Mouse (Mus musculus) liver, embryonic 11.5 days (tissue): ENCODE data around the gene Gnb3. TPM values are rescaled to one million over a fixed set of nuclear protein-coding genes. Genes with fewer than 3 reads are reported as not detected.

Experiments used
- ATAC-seq: fragments of 200-750 bp; cut with Nextera tagmentation; replicated peaks from 2 replicates; pipeline ENCODE4 v1.8.0; 2017; ENCODE audit warnings: moderate number of reproducible peaks, mild to moderate bottlenecking, moderate TSS enrichment, moderate library complexity; ENCODE audit not compliant: low FRiP score
- DNase-seq: peaks from one replicate; pipeline ENCODE4 v3.0.0-alpha.2; 2017; ENCODE audit warnings: low spot score
- H3K27ac ChIP-seq: fragments of 300-500 bp; sonication (generic); 2 replicates; pipeline ENCODE4 v1.5.1; 2014; ENCODE audit warnings: mild to moderate bottlenecking, low read depth, low read length, control low read depth
- H3K27me3 ChIP-seq: fragments of 300-500 bp; sonication (generic); replicated peaks from 2 replicates; pipeline ENCODE4 v1.6.1; 2014; ENCODE audit warnings: low read length, mixed read lengths; ENCODE audit not compliant: control insufficient read depth, insufficient read depth
- H3K36me3 ChIP-seq: fragments of 300-500 bp; sonication (generic); 2 replicates; pipeline ENCODE4 v1.6.1; 2014; ENCODE audit warnings: mild to moderate bottlenecking, low read length, moderate library complexity, mixed read lengths; ENCODE audit not compliant: control insufficient read depth, insufficient read depth
- H3K4me1 ChIP-seq: fragments of 300-500 bp; sonication (generic); replicated peaks from 2 replicates; pipeline ENCODE4 v1.6.1; 2014; ENCODE audit warnings: low read length, mixed read lengths; ENCODE audit not compliant: control insufficient read depth, insufficient read depth
- H3K4me2 ChIP-seq: fragments of 300-500 bp; sonication (generic); 2 replicates; pipeline ENCODE4 v1.6.1; 2014; ENCODE audit warnings: mild to moderate bottlenecking, control low read depth, moderate library complexity
- H3K4me3 ChIP-seq: fragments of 300-500 bp; sonication (generic); 2 replicates; pipeline ENCODE4 v1.5.1; 2014; ENCODE audit warnings: low read depth, low read length, control low read depth
- H3K9ac ChIP-seq: fragments of 300-500 bp; sonication (generic); 2 replicates; pipeline ENCODE4 v1.6.1; 2014; ENCODE audit warnings: low read depth, low read length, control low read depth
- H3K9me3 ChIP-seq: fragments of 300-500 bp; sonication (generic); 2 replicates; pipeline ENCODE4 v1.6.1; 2016; ENCODE audit warnings: low read length, inconsistent platforms, mixed read lengths; ENCODE audit not compliant: control insufficient read depth
- WGBS: fragments of 180-500 bp; shearing (Covaris S2); extraction: QIAGEN DNeasy Blood & Tissue Kit; methylation state at CpG from one replicate; pipeline ENCODE4 v1.1.7; 2014; 5-methylcytosine and 5-hydroxymethylcytosine counted together
- polyA plus RNA-seq: library from polyadenylated mRNA; unstranded; fragments of >200 nt; fragmentation: Nextera tagmentation; extraction: Ambion mirVana; gene quantifications from 2 replicates; pipeline ENCODE4 v1.2.1, GENCODE M21; 2014

Gnb3 gene
- polyA plus RNA-seq, 1 experiment from 2014 or later, result 0.29 TPM

DNA sequence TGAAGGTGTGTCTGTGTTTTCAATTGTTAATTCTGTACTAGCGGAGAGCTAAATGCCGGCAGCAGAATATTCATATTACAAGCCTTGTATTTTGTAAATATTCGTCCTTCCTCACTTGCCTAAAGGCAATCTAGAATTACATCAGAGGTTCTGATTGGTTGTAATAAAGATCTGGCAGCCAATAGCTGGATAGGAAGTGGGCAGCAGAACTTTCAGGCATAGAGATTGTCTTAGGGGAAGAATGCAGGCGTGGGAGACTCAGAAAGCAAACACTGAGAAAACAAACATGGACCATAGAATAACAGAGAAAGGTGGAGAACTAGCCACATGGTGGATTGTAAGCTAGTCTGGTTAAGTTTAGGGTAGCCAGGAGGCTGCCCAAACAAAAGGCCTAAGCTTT is 50.0 kb downstream of the Gnb3 start:
- WGBS, result 67% methylated on average over 4 of the region's 4 CpGs
- Histone ChIP-seq H3K27ac (no peak overlapping the region), H3K9ac (no peak overlapping the region), H3K36me3 (no peaks in the 10 kb centered on the region), H3K27me3 (no peaks in the 10 kb centered on the region), H3K4me3 (no peak overlapping the region), H3K4me1 (no peaks in the 10 kb centered on the region; the same call in 1 of the 2 replicates), H3K4me2 (no peak overlapping the region), H3K9me3 (no peaks in the 10 kb centered on the region)
- no peak for ATAC-seq
- no peak for DNase-seq

DNA sequence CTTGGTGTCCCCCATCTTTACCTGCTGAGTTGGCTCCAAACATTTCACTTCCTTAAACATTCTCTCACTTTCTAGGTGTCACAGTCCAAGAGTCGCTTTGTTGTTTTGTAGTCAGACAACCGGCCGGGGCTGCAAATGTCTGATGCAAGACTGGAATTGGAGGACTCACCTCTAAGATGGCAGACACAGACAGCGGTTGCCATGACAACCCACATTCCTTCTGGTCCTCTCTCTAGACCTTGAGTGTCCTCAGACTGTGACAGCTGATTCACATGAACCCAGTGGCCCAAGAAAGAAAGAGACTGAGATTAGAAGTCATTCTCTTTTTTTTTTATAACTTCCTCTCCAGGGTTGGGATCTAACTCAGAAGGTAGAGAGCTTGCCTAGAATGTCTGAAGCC is 50.6 kb downstream of the Gnb3 start:
- H3K4me2 ChIP-seq, result no peak overlapping the region
- H3K27ac ChIP-seq, result no peak overlapping the region
- H3K36me3 ChIP-seq, result no peaks in the 10 kb centered on the region
- H3K4me1 ChIP-seq, result no peaks in the 10 kb centered on the region; the same call in 1 of the 2 replicates
- no peak overlapping the region for H3K4me3 ChIP-seq
- no peak for ATAC-seq
- 88% methylated on average over 4 of the region's 4 CpGs for WGBS
- H3K27me3 ChIP-seq, result no peaks in the 10 kb centered on the region
- H3K9me3 ChIP-seq, result no peaks in the 10 kb centered on the region
- H3K9ac ChIP-seq, result no peak overlapping the region
- no peak for DNase-seq

DNA sequence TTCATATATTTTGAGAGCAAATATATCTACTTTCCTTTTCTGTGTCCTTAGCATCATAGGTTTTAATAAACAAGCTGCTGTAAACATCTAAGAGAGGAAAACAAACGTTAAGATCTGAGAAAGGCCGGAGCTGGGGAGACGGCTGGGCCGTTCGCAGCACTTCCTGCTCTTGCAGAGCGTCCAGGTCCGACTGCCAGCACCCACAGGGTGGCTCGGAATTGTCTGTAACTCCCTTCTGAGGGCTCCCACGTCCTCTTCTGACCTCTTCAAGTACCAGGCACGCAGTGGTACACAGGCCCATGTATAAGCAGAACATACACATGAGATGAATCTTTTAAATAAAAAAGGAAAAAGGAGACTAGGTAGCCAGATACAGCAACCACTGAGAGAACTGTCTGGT is 52.4 kb downstream of the Gnb3 start:
- H3K36me3 ChIP-seq, result no peaks in the 10 kb centered on the region
- H3K9me3 ChIP-seq, result no peaks in the 10 kb centered on the region
- WGBS, result 77% methylated on average over 10 of the region's 10 CpGs
- no peak overlapping the region for H3K4me3 ChIP-seq
- H3K27ac ChIP-seq, result no peak overlapping the region
- H3K27me3 ChIP-seq, result no peaks in the 10 kb centered on the region
- DNase-seq (no peak), ATAC-seq (no peak)
- no peaks in the 10 kb centered on the region; the same call in 1 of the 2 replicates for H3K4me1 ChIP-seq
- no peak overlapping the region for H3K9ac ChIP-seq
- H3K4me2 ChIP-seq, result no peak overlapping the region

DNA sequence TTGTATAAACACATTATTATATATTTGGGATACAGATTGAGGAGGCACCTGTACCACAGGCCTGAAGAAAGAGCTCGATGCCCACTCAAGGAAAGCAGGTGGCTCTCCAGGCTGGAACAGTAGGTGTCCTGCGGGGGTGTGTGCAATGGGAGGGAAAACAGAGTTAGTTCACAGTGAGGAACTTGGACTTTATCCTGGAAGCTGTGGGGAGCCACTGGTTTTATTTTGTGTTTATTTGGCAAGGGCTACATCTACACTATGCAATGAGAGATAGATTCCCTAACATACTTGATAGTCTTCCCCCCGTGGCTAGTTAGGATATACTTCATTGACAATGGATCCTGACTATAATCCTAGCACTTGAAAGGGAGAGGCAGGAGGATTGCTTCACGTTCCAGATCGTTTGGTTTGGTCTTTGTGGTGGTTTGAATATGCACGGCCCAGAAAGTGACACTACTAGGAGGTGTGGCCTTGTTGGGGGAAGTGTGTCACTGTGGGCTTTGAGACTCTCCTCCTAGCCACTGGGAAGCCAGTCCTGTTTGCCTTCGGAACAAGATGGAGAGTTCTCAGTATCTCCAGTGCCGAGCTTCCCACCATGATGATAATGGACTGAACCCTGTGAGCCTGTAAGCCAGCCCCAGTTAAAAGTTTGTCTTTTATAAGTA is 53.2 kb downstream of the Gnb3 start:
- no peaks in the 10 kb centered on the region for H3K9me3 ChIP-seq
- H3K27me3 ChIP-seq, result no peaks in the 10 kb centered on the region
- ATAC-seq, result no peak
- H3K4me3 ChIP-seq, result no peak overlapping the region
- H3K27ac ChIP-seq, result no peak overlapping the region
- no peak overlapping the region for H3K9ac ChIP-seq
- no peak overlapping the region for H3K4me2 ChIP-seq
- no peaks in the 10 kb centered on the region for H3K36me3 ChIP-seq
- no peaks in the 10 kb centered on the region; the same call in 1 of the 2 replicates for H3K4me1 ChIP-seq
- DNase-seq, result no peak
- 47% methylated on average over 8 of the region's 8 CpGs for WGBS

Other genes starting within 250 kb of the Gnb3 start
- gene C1s2, start 204.2 kb downstream of the Gnb3 start, polyA plus RNA-seq, result not detected in 2 replicates
- 84.2 and 90.0 TPM in 2 replicates for gene Lpcat3, start 177.2 kb downstream of the Gnb3 start, polyA plus RNA-seq
- 311 and 329 TPM in 2 replicates for gene Emg1, start 128.1 kb downstream of the Gnb3 start, polyA plus RNA-seq
- gene Phb2, start 127.9 kb downstream of the Gnb3 start, polyA plus RNA-seq, result 640 and 660 TPM in 2 replicates
- 49.5 and 50.3 TPM in 2 replicates for gene Ptpn6, start 101.6 kb downstream of the Gnb3 start, polyA plus RNA-seq
- gene Grcc10, start 98.9 kb downstream of the Gnb3 start, polyA plus RNA-seq, result 147 and 167 TPM in 2 replicates
- gene Gm45234, start 84.3 kb downstream of the Gnb3 start, polyA plus RNA-seq, result 0.15 TPM in 1 of 2 replicates, not detected in the other
- gene Atn1, start 83.8 kb downstream of the Gnb3 start, polyA plus RNA-seq, result 4.4 and 5.5 TPM in 2 replicates
- gene Eno2, start 70.6 kb downstream of the Gnb3 start, polyA plus RNA-seq, result 2.1 and 2.6 TPM in 2 replicates
- gene Lrrc23, start 60.5 kb downstream of the Gnb3 start, polyA plus RNA-seq, result 0.11 TPM in 1 of 2 replicates, not detected in the other
- gene Spsb2, start 31.6 kb downstream of the Gnb3 start, polyA plus RNA-seq, result 9.5 and 10.4 TPM in 2 replicates
- 1,267 and 1,294 TPM in 2 replicates for gene Tpi1, start 26.0 kb downstream of the Gnb3 start, polyA plus RNA-seq
- gene Usp5, start 10.8 kb downstream of the Gnb3 start, polyA plus RNA-seq, result 115 and 118 TPM in 2 replicates
- gene Cdca3, start 10.7 kb downstream of the Gnb3 start, polyA plus RNA-seq, result 223 and 224 TPM in 2 replicates
- gene P3h3, start 17.5 kb upstream of the Gnb3 start, polyA plus RNA-seq, result 8.6 and 11.3 TPM in 2 replicates
- 0.17 and 0.32 TPM in 2 replicates for gene Gpr162, start 23.7 kb upstream of the Gnb3 start, polyA plus RNA-seq
- gene Cd4, start 47.9 kb upstream of the Gnb3 start, polyA plus RNA-seq, result not detected in 2 replicates
- 0.35 and 0.64 TPM in 2 replicates for gene Lag3, start 71.4 kb upstream of the Gnb3 start, polyA plus RNA-seq
- 75.1 and 80.6 TPM in 2 replicates for gene Ptms, start 79.8 kb upstream of the Gnb3 start, polyA plus RNA-seq
- gene Mlf2, start 91.1 kb upstream of the Gnb3 start, polyA plus RNA-seq, result 257 and 264 TPM in 2 replicates
- 147 and 159 TPM in 2 replicates for gene Cops7a, start 125.3 kb upstream of the Gnb3 start, polyA plus RNA-seq
- 0.30 and 0.40 TPM in 2 replicates for gene Pianp, start 156.4 kb upstream of the Gnb3 start, polyA plus RNA-seq
- 7.6 and 7.9 TPM in 2 replicates for gene Zfp384, start 168.9 kb upstream of the Gnb3 start, polyA plus RNA-seq
- 60.0 and 63.8 TPM in 2 replicates for gene Ing4, start 199.5 kb upstream of the Gnb3 start, polyA plus RNA-seq
- 6.0 and 7.4 TPM in 2 replicates for gene Acrbp, start 209.4 kb upstream of the Gnb3 start, polyA plus RNA-seq
- gene Lpar5, start 227.6 kb upstream of the Gnb3 start, polyA plus RNA-seq, result 2.6 and 3.2 TPM in 2 replicates